10 mouse cellular contexts compared by ENCODE assay signal in the genomic region with DNA sequence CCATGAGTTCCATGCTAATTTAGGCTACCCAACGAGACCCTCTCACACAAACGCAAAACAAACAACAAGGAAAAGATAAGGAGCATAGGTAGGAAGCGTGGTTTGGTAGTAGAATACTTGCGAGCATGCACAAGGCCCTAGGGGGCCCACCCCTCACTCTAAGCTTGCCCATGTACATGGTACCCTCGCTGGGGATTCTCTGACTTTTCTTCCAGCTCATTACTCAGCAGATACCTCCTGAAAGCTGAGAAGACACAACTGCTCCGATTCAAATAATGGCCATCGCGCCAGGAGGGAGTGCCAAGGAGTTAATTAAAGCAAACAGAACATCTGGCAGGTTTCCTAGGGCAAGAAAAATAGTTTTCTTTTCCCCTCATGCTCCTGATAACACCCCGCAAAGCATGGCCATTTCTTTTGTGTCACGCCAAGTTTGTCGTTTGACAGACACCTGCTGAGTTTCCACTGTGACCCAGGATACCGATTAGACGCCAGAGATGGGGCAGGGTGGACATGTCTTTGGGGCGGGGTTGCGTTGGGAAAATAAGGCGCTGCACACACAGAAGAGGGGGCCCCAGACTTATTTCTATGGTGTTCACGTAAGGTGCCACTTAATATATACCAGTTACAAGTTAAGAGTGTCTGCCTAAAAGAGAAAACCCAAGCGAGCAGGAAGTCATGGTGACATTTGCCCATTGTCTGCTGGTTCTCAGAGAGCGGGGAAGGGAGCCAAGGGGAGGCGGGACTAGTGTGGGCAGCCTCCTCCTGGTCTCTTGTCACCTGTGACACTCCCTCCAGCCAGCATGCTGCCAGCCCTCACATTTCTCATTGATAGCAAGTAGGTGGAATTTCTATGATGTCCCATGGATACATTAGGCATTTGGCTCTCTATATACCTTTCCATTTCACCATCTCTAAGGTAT. TPM values are rescaled to one million over a fixed set of nuclear protein-coding genes. Genes with fewer than 3 reads are reported as not detected.
DNase-seq lines count a peak whose midpoint lies in the region; ATAC-seq lines count a peak whose summit lies in the region.
"Had no signal": no experiment of that assay in that cellular context is flagged by ENCODE, and none has a peak within 500 bp of the region (broad histone marks: within the 10 kb centered on the region; RNA-seq: fewer than 3 reads in every experiment).

No protein-coding gene starts in this region.

- ATAC-seq in midbrain, embryonic 11.5 days (ENCODE audit: low FRiP score) = no peak
- ATAC-seq in midbrain, embryonic 14.5 days (ENCODE audit: low FRiP score, low TSS enrichment) = no peak
- ATAC-seq in kidney, embryonic 15.5 days (replicated peaks; ENCODE audit: low FRiP score) = peak; percentile 50; the same call in 1 of the 2 replicates
- peak; percentile 40; the same call in 1 of the 2 replicates for ATAC-seq in stomach, embryonic 16.5 days (ENCODE audit: insufficient read depth, low FRiP score)
- ATAC-seq: Patski had no signal

- no peak overlapping the region for H3K27ac ChIP-seq in midbrain, embryonic 11.5 days (ENCODE audit: low read depth, low read length)
- H3K27ac ChIP-seq in midbrain, embryonic 14.5 days (replicated peaks; ENCODE audit: low read depth, low read length) = no peak overlapping the region
- H3K27ac ChIP-seq in kidney, embryonic 15.5 days = 0 out of 2 replicates have a peak overlapping the region, but pooled peaks have one; percentile 3
- H3K27ac ChIP-seq in stomach, embryonic 16.5 days (ENCODE audit: low read length) = no peak overlapping the region
- H3K27ac ChIP-seq: neural tube, embryonic 12.5 days had no signal

- H3K4me2 ChIP-seq in midbrain, embryonic 11.5 days = no peak overlapping the region
- no peak overlapping the region for H3K4me2 ChIP-seq in midbrain, embryonic 14.5 days (ENCODE audit: low read length)
- 0 out of 2 replicates have a peak overlapping the region, but pooled peaks have one; percentile 1 for H3K4me2 ChIP-seq in kidney, embryonic 15.5 days
- no peak overlapping the region for H3K4me2 ChIP-seq in stomach, embryonic 16.5 days (ENCODE audit: low read depth, low read length)
- H3K4me2 ChIP-seq: neural tube, embryonic 12.5 days had no signal

- peak; percentile 21 for DNase-seq in midbrain, embryonic 11.5 days (ENCODE audit: low spot score, missing footprints)
- DNase-seq in midbrain, embryonic 14.5 days = no peak
- peak; percentile 29 to 54 for DNase-seq in heart, adult 9 months (ENCODE audit: low spot score in 2 of 2)
- DNase-seq in left cerebral cortex, postnatal 14 days (ENCODE audit: low spot score in 2 of 2) = no peak
- no peak for DNase-seq in right cerebral cortex, adult 2 months (ENCODE audit: low spot score in 2 of 2)
- DNase-seq: layer of hippocampus, postnatal 36 days had no signal

- intact Hi-C loops in left cerebral cortex, postnatal 14 days (cut with DNase I) = no loop called here

- no peaks in the 10 kb centered on the region for H3K36me3 ChIP-seq in midbrain, embryonic 11.5 days (ENCODE audit: control insufficient read depth, insufficient read depth, low read length)
- H3K36me3 ChIP-seq in midbrain, embryonic 14.5 days (ENCODE audit: control insufficient read depth, insufficient read depth, low read length) = no peaks in the 10 kb centered on the region
- H3K36me3 ChIP-seq in kidney, embryonic 15.5 days = no peaks in the 10 kb centered on the region
- no peaks in the 10 kb centered on the region for H3K36me3 ChIP-seq in stomach, embryonic 16.5 days (ENCODE audit: control insufficient read depth, insufficient read depth, low read length)
- H3K36me3 ChIP-seq: neural tube, embryonic 12.5 days had no signal

- no peaks in the 10 kb centered on the region for H3K27me3 ChIP-seq in midbrain, embryonic 11.5 days (ENCODE audit: control insufficient read depth, insufficient read depth, low read length)
- no peaks in the 10 kb centered on the region for H3K27me3 ChIP-seq in midbrain, embryonic 14.5 days (ENCODE audit: control insufficient read depth, insufficient read depth, low read length)
- no peaks in the 10 kb centered on the region for H3K27me3 ChIP-seq in kidney, embryonic 15.5 days
- no peaks in the 10 kb centered on the region for H3K27me3 ChIP-seq in stomach, embryonic 16.5 days (ENCODE audit: control insufficient read depth, insufficient read depth, low read length)
- H3K27me3 ChIP-seq: neural tube, embryonic 12.5 days; Patski had no signal

- H3K4me3 ChIP-seq in midbrain, embryonic 11.5 days (ENCODE audit: low read depth, low read length) = no peak overlapping the region
- H3K4me3 ChIP-seq in midbrain, embryonic 14.5 days (replicated peaks; ENCODE audit: low read depth, low read length) = no peak overlapping the region
- no peak overlapping the region for H3K4me3 ChIP-seq in kidney, embryonic 15.5 days (replicated peaks)
- H3K4me3 ChIP-seq in stomach, embryonic 16.5 days (replicated peaks; ENCODE audit: low read length) = no peak overlapping the region
- H3K4me3 ChIP-seq: neural tube, embryonic 12.5 days had no signal

- no peaks in the 10 kb centered on the region for H3K4me1 ChIP-seq in midbrain, embryonic 11.5 days (ENCODE audit: control insufficient read depth, insufficient read depth, low read length)
- H3K4me1 ChIP-seq in midbrain, embryonic 14.5 days (ENCODE audit: control insufficient read depth, insufficient read depth, low read length) = no peaks in the 10 kb centered on the region
- H3K4me1 ChIP-seq in kidney, embryonic 15.5 days = peaks cover 20% of the 10 kb centered on the region
- H3K4me1 ChIP-seq in stomach, embryonic 16.5 days (ENCODE audit: control insufficient read depth, insufficient read depth, low read length) = peaks cover 4% of the 10 kb centered on the region; the same call in 1 of the 2 replicates

- no peaks in the 10 kb centered on the region for H3K9me3 ChIP-seq in midbrain, embryonic 11.5 days (ENCODE audit: control insufficient read depth, low read length)
- no peaks in the 10 kb centered on the region for H3K9me3 ChIP-seq in midbrain, embryonic 14.5 days (ENCODE audit: control insufficient read depth, low read length)
- no peaks in the 10 kb centered on the region for H3K9me3 ChIP-seq in kidney, embryonic 15.5 days (replicated peaks)
- H3K9me3 ChIP-seq in stomach, embryonic 16.5 days (replicated peaks; ENCODE audit: control insufficient read depth, low read length) = no peaks in the 10 kb centered on the region
- H3K9me3 ChIP-seq: neural tube, embryonic 12.5 days had no signal

- WGBS in midbrain, embryonic 11.5 days = 76% methylated on average over 20 of the region's 20 CpGs
- WGBS in midbrain, embryonic 14.5 days = 75% methylated on average over 20 of the region's 20 CpGs
- WGBS in kidney, embryonic 15.5 days = 52% methylated on average over 20 of the region's 20 CpGs
- WGBS in stomach, embryonic 16.5 days = 63% methylated on average over 20 of the region's 20 CpGs

- H3K9ac ChIP-seq in midbrain, embryonic 11.5 days (ENCODE audit: low read length) = no peak overlapping the region
- H3K9ac ChIP-seq in midbrain, embryonic 14.5 days (replicated peaks; ENCODE audit: low read length) = no peak overlapping the region
- no peak overlapping the region for H3K9ac ChIP-seq in kidney, embryonic 15.5 days
- H3K9ac ChIP-seq in stomach, embryonic 16.5 days (ENCODE audit: low read length) = no peak overlapping the region
- H3K9ac ChIP-seq: neural tube, embryonic 12.5 days had no signal

RNA-seq across cellular contexts. Expression of a gene that starts 36.2 kb away (rescaled TPM):
- polyA plus RNA-seq in midbrain, embryonic 11.5 days (2014; fragmentation: Nextera tagmentation; extraction: Ambion mirVana) = 3.5 and 3.8 TPM in 2 replicates
- 25.4 and 29.6 TPM in 2 replicates for polyA plus RNA-seq in midbrain, embryonic 14.5 days (2014; fragmentation: Nextera tagmentation; extraction: Ambion mirVana)
- polyA plus RNA-seq in kidney, embryonic 15.5 days (2015; fragmentation: Nextera tagmentation; extraction: Ambion mirVana) = 6.8 and 7.1 TPM in 2 replicates
- polyA plus RNA-seq in stomach, embryonic 16.5 days (2015; fragmentation: Nextera tagmentation; extraction: Ambion mirVana) = 4.0 and 4.4 TPM in 2 replicates
- 100 to 1,000 TPM; 248 to 271 TPM for total RNA-seq in left cerebral cortex, postnatal 14 days (2021)

RNA-seq across cellular contexts. Expression of a gene that starts 58.8 kb away (rescaled TPM):
- 10.3 and 11.4 TPM in 2 replicates for polyA plus RNA-seq in midbrain, embryonic 11.5 days (2014; fragmentation: Nextera tagmentation; extraction: Ambion mirVana)
- polyA plus RNA-seq in midbrain, embryonic 14.5 days (2014; fragmentation: Nextera tagmentation; extraction: Ambion mirVana) = 9.1 and 11.3 TPM in 2 replicates
- 21.0 and 21.7 TPM in 2 replicates for polyA plus RNA-seq in kidney, embryonic 15.5 days (2015; fragmentation: Nextera tagmentation; extraction: Ambion mirVana)
- 14.0 and 14.3 TPM in 2 replicates for polyA plus RNA-seq in stomach, embryonic 16.5 days (2015; fragmentation: Nextera tagmentation; extraction: Ambion mirVana)
- total RNA-seq in left cerebral cortex, postnatal 14 days (2021) = 10 to 100 TPM; 13.5 to 13.6 TPM

Comparison
In these comparisons a context has a peak if more than half of its experiments do, and no peak if none do; other contexts are left out.
1. DNase-seq: peak in midbrain, embryonic 11.5 days (single experiment) and heart, adult 9 months (2 of 2); none in midbrain, embryonic 14.5 days (single experiment), left cerebral cortex, postnatal 14 days (0 of 2) and right cerebral cortex, adult 2 months (0 of 2).
2. ATAC-seq: peak in kidney, embryonic 15.5 days (single experiment) and stomach, embryonic 16.5 days (single experiment); none in midbrain, embryonic 11.5 days (single experiment) and midbrain, embryonic 14.5 days (single experiment).